In genomic region chr8:114081049-114081756, GRCm38 (mm10) we compare ENCODE assay signal across 9 mouse cellular contexts. TPM values are rescaled to one million over a fixed set of nuclear protein-coding genes. Genes with fewer than 3 reads are reported as not detected.
A peak's percentile ranks its signal among the peaks of the same experiment; 100 is the strongest.
DNase-seq lines count a peak whose midpoint lies in the region; ATAC-seq and TF ChIP-seq lines count a peak whose summit lies in the region.
"Had no signal": no experiment of that assay in that cellular context is flagged by ENCODE, and none has a peak within 500 bp of the region (broad histone marks: within the 10 kb centered on the region; RNA-seq: fewer than 3 reads in every experiment).

No protein-coding gene starts in this region.

- TF ChIP-seq EP300 in stomach, postnatal 0 days (optimal IDR thresholded peaks at IDR 0.05) = no peak

- no peak overlapping the region for H3K4me2 ChIP-seq in forebrain, embryonic 15.5 days (replicated peaks)
- 0 out of 2 replicates have a peak overlapping the region, but pooled peaks have one; percentile 1 for H3K4me2 ChIP-seq in midbrain, embryonic 14.5 days (ENCODE audit: low read length)
- no peak overlapping the region for H3K4me2 ChIP-seq in stomach, postnatal 0 days (replicated peaks; ENCODE audit: low read depth)

- H3K36me3 ChIP-seq in forebrain, embryonic 15.5 days = no peaks in the 10 kb centered on the region
- H3K36me3 ChIP-seq in midbrain, embryonic 14.5 days (ENCODE audit: control insufficient read depth, insufficient read depth, low read length) = no peaks in the 10 kb centered on the region
- no peaks in the 10 kb centered on the region for H3K36me3 ChIP-seq in stomach, postnatal 0 days (ENCODE audit: control insufficient read depth, insufficient read depth, low read length)

- ATAC-seq in forebrain, embryonic 15.5 days (replicated peaks) = peak; percentile 81
- peak; percentile 72 for ATAC-seq in inflammation-experienced regulatory T-cells, adult 6 months
- peak; percentile 40; the same call in 1 of the 2 replicates for ATAC-seq in midbrain, embryonic 14.5 days (ENCODE audit: low FRiP score, low TSS enrichment)
- ATAC-seq in stomach, postnatal 0 days (ENCODE audit: low FRiP score, low TSS enrichment) = 0 out of 2 replicates have a peak, but pooled peaks have one; percentile 32

- peak; percentile 25 for DNase-seq in right cerebral cortex, adult 18-20 months
- no peak for DNase-seq in right cerebral cortex, postnatal 36 days (ENCODE audit: low spot score in 2 of 2)
- DNase-seq in c-Kit-positive CD71-positive TER-119-negative erythroid progenitor cells, embryonic 14.5 days (ENCODE audit: low read depth) = peak; percentile 9
- DNase-seq in left cerebral cortex, postnatal 10 days (ENCODE audit: extremely low spot score in 1 of 2, low spot score in 2 of 2) = peak; percentile 32 to 51
- DNase-seq in midbrain, embryonic 14.5 days = peak; percentile 82
- DNase-seq in stomach, postnatal 0 days (ENCODE audit: low spot score) = peak; percentile 46

- H3K9ac ChIP-seq in forebrain, embryonic 15.5 days (replicated peaks) = no peak overlapping the region
- H3K9ac ChIP-seq in midbrain, embryonic 14.5 days (replicated peaks; ENCODE audit: low read length) = no peak overlapping the region
- no peak overlapping the region for H3K9ac ChIP-seq in stomach, postnatal 0 days (ENCODE audit: low read length)

- H3K9me3 ChIP-seq in forebrain, embryonic 15.5 days = no peaks in the 10 kb centered on the region
- H3K9me3 ChIP-seq in midbrain, embryonic 14.5 days (ENCODE audit: control insufficient read depth, low read length) = no peaks in the 10 kb centered on the region
- H3K9me3 ChIP-seq in stomach, postnatal 0 days (ENCODE audit: control insufficient read depth, low read length) = no peaks in the 10 kb centered on the region

- no peaks in the 10 kb centered on the region for H3K27me3 ChIP-seq in forebrain, embryonic 15.5 days
- no peaks in the 10 kb centered on the region for H3K27me3 ChIP-seq in midbrain, embryonic 14.5 days (ENCODE audit: control insufficient read depth, insufficient read depth, low read length)
- no peaks in the 10 kb centered on the region for H3K27me3 ChIP-seq in stomach, postnatal 0 days (ENCODE audit: control insufficient read depth, insufficient read depth, low read length)

- H3K27ac ChIP-seq in forebrain, embryonic 15.5 days (replicated peaks) = 0 out of 2 replicates have a peak overlapping the region, but pooled peaks have one; percentile 12
- H3K27ac ChIP-seq in midbrain, embryonic 14.5 days (replicated peaks; ENCODE audit: low read depth, low read length) = no peak overlapping the region
- H3K27ac ChIP-seq in stomach, postnatal 0 days (replicated peaks) = no peak overlapping the region
- H3K27ac ChIP-seq: macrophage had no signal

- intact Hi-C loops in left cerebral cortex, postnatal 10 days (cut with DNase I) = loop anchor here (1.0 to 10.0 kb wide), 3 partner anchors 194 to 358 kb away; partner anchors contain the start of gene Wwox

- H3K4me3 ChIP-seq in forebrain, embryonic 15.5 days = no peak overlapping the region
- no peak overlapping the region for H3K4me3 ChIP-seq in midbrain, embryonic 14.5 days (replicated peaks; ENCODE audit: low read depth, low read length)
- no peak overlapping the region for H3K4me3 ChIP-seq in stomach, postnatal 0 days (ENCODE audit: low read depth, low read length)

- 0 out of 2 replicates have a peak, but pooled peaks cover 5% of the 10 kb centered on the region for H3K4me1 ChIP-seq in forebrain, embryonic 15.5 days
- peaks cover 7% of the 10 kb centered on the region for H3K4me1 ChIP-seq in midbrain, embryonic 14.5 days (ENCODE audit: control insufficient read depth, insufficient read depth, low read length)
- no peaks in the 10 kb centered on the region for H3K4me1 ChIP-seq in stomach, postnatal 0 days (replicated peaks; ENCODE audit: control insufficient read depth, insufficient read depth)

- WGBS in forebrain, embryonic 15.5 days = 5% methylated on average over 10 of the region's 10 CpGs
- 5% methylated on average over 10 of the region's 10 CpGs for WGBS in midbrain, embryonic 14.5 days
- WGBS in stomach, postnatal 0 days = 17% methylated on average over 10 of the region's 10 CpGs

- TF ChIP-seq CTCF in stomach, postnatal 0 days (IDR thresholded peaks at IDR 0.05; ENCODE audit: low read depth) = peak; percentile 93

RNA-seq across cellular contexts. Expression of gene Nudt7, which starts 52.2 kb away (rescaled TPM):
- 3.8 and 4.2 TPM in 2 replicates for polyA plus RNA-seq in forebrain, embryonic 15.5 days (2015; fragmentation: Nextera tagmentation; extraction: Ambion mirVana)
- polyA plus RNA-seq in inflammation-experienced regulatory T-cells, adult 6 months (2017; shearing (Covaris generic)) = 10 to 100 TPM in 2 of 3 experiments, 1 to 10 TPM in 1; 8.8 to 13.6 (median 11.9) TPM
- total RNA-seq in left cerebral cortex, postnatal 10 days (2021) = 1 to 10 TPM; 3.8 to 4.8 TPM
- polyA plus RNA-seq in midbrain, embryonic 14.5 days (2014; fragmentation: Nextera tagmentation; extraction: Ambion mirVana) = 3.0 and 3.1 TPM in 2 replicates
- polyA plus RNA-seq in stomach, postnatal 0 days (2015; fragmentation: Nextera tagmentation; extraction: Ambion mirVana) = 19.9 and 20.4 TPM in 2 replicates

Comparison
In these comparisons a context has a peak if more than half of its experiments do, and no peak if none do; other contexts are left out.
1. DNase-seq: peak in right cerebral cortex, adult 18-20 months (single experiment), c-Kit-positive CD71-positive TER-119-negative erythroid progenitor cells, embryonic 14.5 days (single experiment), left cerebral cortex, postnatal 10 days (2 of 2), midbrain, embryonic 14.5 days (single experiment) and stomach, postnatal 0 days (single experiment); none in right cerebral cortex, postnatal 36 days (0 of 2).
2. Peak in every context shown above with its lines, with median percentiles within 50 percentile points of each other: ATAC-seq.